Mouse (Mus musculus): Measurements from ENCODE around the gene Chst8. TPM values are rescaled to one million over a fixed set of nuclear protein-coding genes. Genes with fewer than 3 reads are reported as not detected.
A peak's percentile ranks its signal among the peaks of the same experiment; 100 is the strongest.

The Chst8 gene
- polyA plus RNA-seq, 1 experiment from 2014 or later: 0.49 TPM

DNA sequence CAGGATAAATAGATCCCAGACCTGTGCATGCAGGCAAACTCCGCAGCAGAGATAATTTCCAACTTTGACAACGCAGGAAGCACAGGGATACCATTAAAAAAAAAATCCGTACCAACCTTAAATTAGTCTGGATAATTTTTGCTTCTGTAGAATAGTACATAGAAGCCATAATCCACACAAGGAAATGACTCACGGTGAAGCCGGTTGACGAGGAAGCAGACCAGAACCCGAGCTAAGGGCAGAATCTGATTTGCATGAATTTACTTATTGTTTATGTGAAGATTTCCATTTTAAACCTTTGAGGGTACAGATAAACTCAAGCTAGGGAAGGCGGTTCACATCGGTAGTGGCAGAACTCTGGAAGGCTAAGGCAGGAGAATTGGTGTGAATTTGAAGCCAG is 28.0 kb downstream of the Chst8 start:
- Histone ChIP-seq H3K4me2 (ENCODE audit: low read length) (no peak overlapping the region), H3K36me3 (ENCODE audit: control insufficient read depth, insufficient read depth, low read length) (no peaks in the 10 kb centered on the region), H3K9ac (ENCODE audit: low read length) (no peak overlapping the region), H3K27me3 (ENCODE audit: control insufficient read depth, insufficient read depth, low read length) (no peaks in the 10 kb centered on the region), H3K27ac (replicated peaks in 1 of 2; ENCODE audit: control insufficient read depth in 1 of 2, insufficient read depth in 1 of 2, low read depth in 2 of 2, low read length in 2 of 2) (no peak overlapping the region), H3K4me3 (ENCODE audit: control insufficient read depth in 1 of 2, insufficient read depth in 1 of 2, low read depth in 1 of 2, low read length in 2 of 2) (no peak overlapping the region), H3K4me1 (ENCODE audit: control insufficient read depth in 2 of 2, insufficient read depth in 2 of 2, low read length in 2 of 2) (no peaks in the 10 kb centered on the region; a peak in 1 of 4 replicates), H3K9me3 (ENCODE audit: control insufficient read depth, low read length) (no peaks in the 10 kb centered on the region)
- ATAC-seq (ENCODE audit: insufficient number of reproducible peaks, insufficient read depth, low FRiP score, low read depth): no peak
- WGBS: 53% methylated on average over 9 of the region's 9 CpGs

- Histone ChIP-seq H3K36me3 (ENCODE audit: control insufficient read depth, insufficient read depth, low read length) (no peaks in the 10 kb centered on the region), H3K4me2 (ENCODE audit: low read length) (no peak overlapping the region), H3K27me3 (ENCODE audit: control insufficient read depth, insufficient read depth, low read length) (no peaks in the 10 kb centered on the region), H3K9me3 (ENCODE audit: control insufficient read depth, low read length) (no peaks in the 10 kb centered on the region), H3K9ac (ENCODE audit: low read length) (no peak overlapping the region), H3K27ac (replicated peaks in 1 of 2; ENCODE audit: control insufficient read depth in 1 of 2, insufficient read depth in 1 of 2, low read depth in 2 of 2, low read length in 2 of 2) (no peak overlapping the region), H3K4me1 (ENCODE audit: control insufficient read depth in 2 of 2, insufficient read depth in 2 of 2, low read length in 2 of 2) (no peaks in the 10 kb centered on the region; a peak in 1 of 4 replicates), H3K4me3 (ENCODE audit: control insufficient read depth in 1 of 2, insufficient read depth in 1 of 2, low read depth in 1 of 2, low read length in 2 of 2) (no peak overlapping the region)
- ATAC-seq (ENCODE audit: insufficient number of reproducible peaks, insufficient read depth, low FRiP score, low read depth): no peak
Observed at GRCm38 (mm10) chr7:34781988-34782387, 30.5 kb downstream of the Chst8 start.

DNA sequence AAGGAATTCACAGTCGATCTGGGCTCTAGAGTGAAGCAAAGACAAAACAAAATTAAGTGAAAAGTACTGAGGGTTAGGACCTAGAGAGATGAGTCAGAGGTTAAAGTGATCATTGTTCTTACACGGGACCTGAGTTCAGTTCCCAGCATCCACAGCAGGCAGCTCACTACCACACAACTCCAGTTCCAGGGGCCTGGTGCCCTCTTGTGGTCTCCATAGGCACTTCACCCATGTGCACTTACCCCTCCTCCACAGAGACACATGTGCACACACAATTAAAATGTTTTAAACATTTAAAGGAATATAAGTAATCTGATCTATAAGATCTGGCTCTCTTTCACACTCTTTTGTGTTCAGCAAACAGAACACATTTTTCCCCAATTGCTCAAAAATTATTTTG is 31.3 kb downstream of the Chst8 start:
- Histone ChIP-seq H3K27me3 (ENCODE audit: control insufficient read depth, insufficient read depth, low read length) (no peaks in the 10 kb centered on the region), H3K4me1 (ENCODE audit: control insufficient read depth in 2 of 2, insufficient read depth in 2 of 2, low read length in 2 of 2) (no peaks in the 10 kb centered on the region; a peak in 1 of 4 replicates), H3K4me2 (ENCODE audit: low read length) (no peak overlapping the region), H3K4me3 (ENCODE audit: control insufficient read depth in 1 of 2, insufficient read depth in 1 of 2, low read depth in 1 of 2, low read length in 2 of 2) (no peak overlapping the region), H3K27ac (replicated peaks in 1 of 2; ENCODE audit: control insufficient read depth in 1 of 2, insufficient read depth in 1 of 2, low read depth in 2 of 2, low read length in 2 of 2) (no peak overlapping the region), H3K9me3 (ENCODE audit: control insufficient read depth, low read length) (no peaks in the 10 kb centered on the region), H3K36me3 (ENCODE audit: control insufficient read depth, insufficient read depth, low read length) (no peaks in the 10 kb centered on the region), H3K9ac (ENCODE audit: low read length) (no peak overlapping the region)
- no peak for ATAC-seq (ENCODE audit: insufficient number of reproducible peaks, insufficient read depth, low FRiP score, low read depth)
- WGBS: 89% methylated on average over 2 of the region's 2 CpGs

DNA sequence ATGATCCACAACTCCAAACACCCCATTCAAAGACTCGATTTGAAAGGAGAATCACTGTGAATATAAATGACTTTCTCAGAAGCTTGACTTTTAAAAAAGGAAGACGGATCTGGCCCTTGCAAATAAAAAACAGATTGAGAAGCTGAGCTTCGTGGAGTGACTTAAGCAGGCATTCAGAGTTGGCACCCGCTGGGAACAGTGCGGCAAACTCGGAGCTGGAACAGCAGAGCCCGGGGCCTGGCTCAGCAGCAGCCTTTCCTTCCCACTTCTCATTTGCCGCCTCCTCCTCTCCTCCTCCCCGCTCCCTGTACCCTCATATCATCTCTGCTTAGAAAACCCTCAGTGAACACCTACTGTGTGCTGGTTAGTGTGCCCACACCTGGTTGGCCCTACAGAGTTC is 34.1 kb downstream of the Chst8 start:
- WGBS: 32% methylated on average over 9 of the region's 9 CpGs
- Histone ChIP-seq H3K9me3 (ENCODE audit: control insufficient read depth, low read length) (no peaks in the 10 kb centered on the region), H3K4me3 (ENCODE audit: control insufficient read depth in 1 of 2, insufficient read depth in 1 of 2, low read depth in 1 of 2, low read length in 2 of 2) (no peak overlapping the region), H3K36me3 (ENCODE audit: control insufficient read depth, insufficient read depth, low read length) (no peaks in the 10 kb centered on the region), H3K4me1 (ENCODE audit: control insufficient read depth in 2 of 2, insufficient read depth in 2 of 2, low read length in 2 of 2) (no peaks in the 10 kb centered on the region), H3K27ac (replicated peaks in 1 of 2; ENCODE audit: control insufficient read depth in 1 of 2, insufficient read depth in 1 of 2, low read depth in 2 of 2, low read length in 2 of 2) (no peak overlapping the region), H3K9ac (ENCODE audit: low read length) (no peak overlapping the region), H3K4me2 (ENCODE audit: low read length) (no peak overlapping the region), H3K27me3 (ENCODE audit: control insufficient read depth, insufficient read depth, low read length) (no peaks in the 10 kb centered on the region)
- ATAC-seq (ENCODE audit: insufficient number of reproducible peaks, insufficient read depth, low FRiP score, low read depth): no peak

- Histone ChIP-seq H3K9ac (ENCODE audit: low read length) (no peak overlapping the region), H3K4me3 (ENCODE audit: control insufficient read depth in 1 of 2, insufficient read depth in 1 of 2, low read depth in 1 of 2, low read length in 2 of 2) (no peak overlapping the region), H3K27ac (replicated peaks in 1 of 2; ENCODE audit: control insufficient read depth in 1 of 2, insufficient read depth in 1 of 2, low read depth in 2 of 2, low read length in 2 of 2) (no peak overlapping the region), H3K9me3 (ENCODE audit: control insufficient read depth, low read length) (no peaks in the 10 kb centered on the region), H3K27me3 (ENCODE audit: control insufficient read depth, insufficient read depth, low read length) (no peaks in the 10 kb centered on the region), H3K4me1 (ENCODE audit: control insufficient read depth in 2 of 2, insufficient read depth in 2 of 2, low read length in 2 of 2) (no peaks in the 10 kb centered on the region), H3K4me2 (ENCODE audit: low read length) (no peak overlapping the region), H3K36me3 (ENCODE audit: control insufficient read depth, insufficient read depth, low read length) (no peaks in the 10 kb centered on the region)
- no peak for ATAC-seq (ENCODE audit: insufficient number of reproducible peaks, insufficient read depth, low FRiP score, low read depth)
- WGBS: 79% methylated on average over 12 of the region's 12 CpGs
Observed at GRCm38 (mm10) chr7:34775659-34776058, 36.9 kb downstream of the Chst8 start.

DNA sequence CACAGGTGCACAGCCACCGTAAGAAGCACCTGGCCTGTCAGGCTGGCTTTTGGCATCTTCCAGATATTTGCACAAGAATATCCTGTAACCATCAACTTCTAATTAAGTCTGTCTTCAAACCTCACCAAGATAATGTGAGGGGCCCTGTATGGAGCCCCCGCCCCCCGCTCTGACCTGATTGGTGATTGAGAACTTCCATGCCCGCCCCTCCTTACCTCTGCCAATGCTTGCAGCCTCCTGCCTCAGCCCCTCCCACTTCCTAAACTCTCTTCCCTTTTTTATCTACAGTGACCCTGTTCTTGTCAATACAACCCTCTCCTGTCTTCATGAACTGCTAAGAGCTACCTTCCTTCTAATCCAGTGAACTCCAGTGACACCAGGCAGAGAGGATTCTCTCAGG is 37.6 kb downstream of the Chst8 start:
- H3K27ac ChIP-seq (replicated peaks in 1 of 2; ENCODE audit: control insufficient read depth in 1 of 2, insufficient read depth in 1 of 2, low read depth in 2 of 2, low read length in 2 of 2): no peak overlapping the region
- no peaks in the 10 kb centered on the region for H3K9me3 ChIP-seq (ENCODE audit: control insufficient read depth, low read length)
- H3K36me3 ChIP-seq (ENCODE audit: control insufficient read depth, insufficient read depth, low read length): no peaks in the 10 kb centered on the region
- H3K9ac ChIP-seq (ENCODE audit: low read length): no peak overlapping the region
- H3K4me1 ChIP-seq (ENCODE audit: control insufficient read depth in 2 of 2, insufficient read depth in 2 of 2, low read length in 2 of 2): no peaks in the 10 kb centered on the region
- H3K4me3 ChIP-seq (ENCODE audit: control insufficient read depth in 1 of 2, insufficient read depth in 1 of 2, low read depth in 1 of 2, low read length in 2 of 2): no peak overlapping the region
- 57% methylated on average over 4 of the region's 4 CpGs for WGBS
- no peaks in the 10 kb centered on the region for H3K27me3 ChIP-seq (ENCODE audit: control insufficient read depth, insufficient read depth, low read length)
- ATAC-seq (ENCODE audit: insufficient number of reproducible peaks, insufficient read depth, low FRiP score, low read depth): no peak
- no peak overlapping the region for H3K4me2 ChIP-seq (ENCODE audit: low read length)

GRCm38 (mm10) chr7:34774020-34774419 is 38.5 kb downstream of the Chst8 start:
- H3K9me3 ChIP-seq (ENCODE audit: control insufficient read depth, low read length): no peaks in the 10 kb centered on the region
- ATAC-seq (ENCODE audit: insufficient number of reproducible peaks, insufficient read depth, low FRiP score, low read depth): no peak
- WGBS: 19% methylated on average over 13 of the region's 13 CpGs
- no peak overlapping the region for H3K9ac ChIP-seq (ENCODE audit: low read length)
- peak overlapping the region; percentile 19; the same call in 1 of the 2 replicates for H3K4me2 ChIP-seq (ENCODE audit: low read length)
- H3K36me3 ChIP-seq (ENCODE audit: control insufficient read depth, insufficient read depth, low read length): no peaks in the 10 kb centered on the region
- no peak overlapping the region for H3K4me3 ChIP-seq (ENCODE audit: control insufficient read depth in 1 of 2, insufficient read depth in 1 of 2, low read depth in 1 of 2, low read length in 2 of 2)
- H3K4me1 ChIP-seq (ENCODE audit: control insufficient read depth in 2 of 2, insufficient read depth in 2 of 2, low read length in 2 of 2): peaks cover 0 to 2% of the 10 kb centered on the region in 2 experiments; a peak in 1 of 4 replicates
- no peaks in the 10 kb centered on the region for H3K27me3 ChIP-seq (ENCODE audit: control insufficient read depth, insufficient read depth, low read length)
- no peak overlapping the region for H3K27ac ChIP-seq (replicated peaks in 1 of 2; ENCODE audit: control insufficient read depth in 1 of 2, insufficient read depth in 1 of 2, low read depth in 2 of 2, low read length in 2 of 2)

- H3K4me3 ChIP-seq (ENCODE audit: control insufficient read depth in 1 of 2, insufficient read depth in 1 of 2, low read depth in 1 of 2, low read length in 2 of 2): no peak overlapping the region
- H3K27ac ChIP-seq (replicated peaks in 1 of 2; ENCODE audit: control insufficient read depth in 1 of 2, insufficient read depth in 1 of 2, low read depth in 2 of 2, low read length in 2 of 2): no peak overlapping the region
- WGBS: 72% methylated on average over 5 of the region's 5 CpGs
- H3K27me3 ChIP-seq (ENCODE audit: control insufficient read depth, insufficient read depth, low read length): no peaks in the 10 kb centered on the region
- peaks cover 0 to 2% of the 10 kb centered on the region in 2 experiments; a peak in 1 of 4 replicates for H3K4me1 ChIP-seq (ENCODE audit: control insufficient read depth in 2 of 2, insufficient read depth in 2 of 2, low read length in 2 of 2)
- no peaks in the 10 kb centered on the region for H3K36me3 ChIP-seq (ENCODE audit: control insufficient read depth, insufficient read depth, low read length)
- no peaks in the 10 kb centered on the region for H3K9me3 ChIP-seq (ENCODE audit: control insufficient read depth, low read length)
- H3K4me2 ChIP-seq (ENCODE audit: low read length): no peak overlapping the region
- no peak for ATAC-seq (ENCODE audit: insufficient number of reproducible peaks, insufficient read depth, low FRiP score, low read depth)
- H3K9ac ChIP-seq (ENCODE audit: low read length): no peak overlapping the region
Observed at GRCm38 (mm10) chr7:34773309-34773708, 39.2 kb downstream of the Chst8 start.

Measured in heart, embryonic 14.5 days (tissue).